Mouse (Mus musculus): ENCODE results near the gene Zdhhc4. TPM values are rescaled to one million over a fixed set of nuclear protein-coding genes. Genes with fewer than 3 reads are reported as not detected.

Gene Zdhhc4
- polyA plus RNA-seq, 1 experiment: 98.1 TPM

GRCm38 (mm10) chr5:143293404-143293803 lies 35.7 kb downstream of the Zdhhc4 start, which contains the start of gene Zfp853:
Zfp853 (minus strand) TSS chr5:143293623.
- WGBS: 3% methylated on average over 38 of the region's 38 CpGs
- no peak for TF ChIP-seq POLR2A (IDR thresholded peaks at IDR 0.05; ENCODE audit: borderline replicate concordance, extremely low read depth, low read depth, low read length)
- TF ChIP-seq CTCF (IDR thresholded peaks at IDR 0.05; ENCODE audit: insufficient read depth, low read length): no peak
- Histone ChIP-seq H3K4me3 (replicated peaks; ENCODE audit: extremely low read depth, low read depth, low read length) (peak within 1 kb of the TSS; percentile 35), H3K4me1 (ENCODE audit: control insufficient read depth, insufficient read depth, low read length) (no peaks in the 10 kb centered on the region)
- no peak for DNase-seq

GRCm38 (mm10) chr5:143292879-143293278 lies 36.2 kb downstream of the Zdhhc4 start:
- no peak overlapping the region for H3K4me3 ChIP-seq (replicated peaks; ENCODE audit: extremely low read depth, low read depth, low read length)
- WGBS: 3% methylated on average over 19 of the region's 19 CpGs

GRCm38 (mm10) chr5:143289299-143289698 lies 39.8 kb downstream of the Zdhhc4 start:
- TF ChIP-seq CTCF (IDR thresholded peaks at IDR 0.05; ENCODE audit: insufficient read depth, low read length): no peak
- no peak for TF ChIP-seq POLR2A (IDR thresholded peaks at IDR 0.05; ENCODE audit: borderline replicate concordance, extremely low read depth, low read depth, low read length)
- no peaks in the 10 kb centered on the region; the same call in 1 of the 2 replicates for H3K4me1 ChIP-seq (ENCODE audit: control insufficient read depth, insufficient read depth, low read length)
- no peak overlapping the region for H3K4me3 ChIP-seq (replicated peaks; ENCODE audit: extremely low read depth, low read depth, low read length)
- no peak for DNase-seq
- WGBS: 71% methylated on average over 9 of the region's 9 CpGs

More at GRCm38 (mm10) chr5:143292879-143293278, 36.2 kb downstream of the Zdhhc4 start:
- TF ChIP-seq POLR2A (IDR thresholded peaks at IDR 0.05; ENCODE audit: borderline replicate concordance, extremely low read depth, low read depth, low read length) (no peak), CTCF (IDR thresholded peaks at IDR 0.05; ENCODE audit: insufficient read depth, low read length) (no peak)
- no peaks in the 10 kb centered on the region; the same call in 1 of the 2 replicates for H3K4me1 ChIP-seq (ENCODE audit: control insufficient read depth, insufficient read depth, low read length)
- no peak for DNase-seq

- no peaks in the 10 kb centered on the region; the same call in 1 of the 2 replicates for H3K4me1 ChIP-seq (ENCODE audit: control insufficient read depth, insufficient read depth, low read length)
- no peak for DNase-seq
- no peak overlapping the region for H3K4me3 ChIP-seq (replicated peaks; ENCODE audit: extremely low read depth, low read depth, low read length)
- 20% methylated on average over 9 of the region's 9 CpGs for WGBS
- no peak for TF ChIP-seq CTCF (IDR thresholded peaks at IDR 0.05; ENCODE audit: insufficient read depth, low read length)
- TF ChIP-seq POLR2A (IDR thresholded peaks at IDR 0.05; ENCODE audit: borderline replicate concordance, extremely low read depth, low read depth, low read length): no peak
Measured at GRCm38 (mm10) chr5:143288378-143288911, 40.6 kb downstream of the Zdhhc4 start.

- Histone ChIP-seq H3K4me3 (replicated peaks; ENCODE audit: extremely low read depth, low read depth, low read length) (no peak overlapping the region), H3K4me1 (ENCODE audit: control insufficient read depth, insufficient read depth, low read length) (no peaks in the 10 kb centered on the region; the same call in 1 of the 2 replicates)
- WGBS: 7% methylated on average over 48 of the region's 48 CpGs
- no peak for DNase-seq
- no peak for TF ChIP-seq CTCF (IDR thresholded peaks at IDR 0.05; ENCODE audit: insufficient read depth, low read length)
- no peak for TF ChIP-seq POLR2A (IDR thresholded peaks at IDR 0.05; ENCODE audit: borderline replicate concordance, extremely low read depth, low read depth, low read length)
Measured at GRCm38 (mm10) chr5:143287774-143288328, 41.2 kb downstream of the Zdhhc4 start.

GRCm38 (mm10) chr5:143284762-143285161 lies 44.3 kb downstream of the Zdhhc4 start:
- H3K4me1 ChIP-seq (ENCODE audit: control insufficient read depth, insufficient read depth, low read length): no peaks in the 10 kb centered on the region; the same call in 1 of the 2 replicates
- DNase-seq: no peak
- TF ChIP-seq CTCF (IDR thresholded peaks at IDR 0.05; ENCODE audit: insufficient read depth, low read length): peak; percentile 13; the same call in 1 of the 2 replicates
- TF ChIP-seq POLR2A (IDR thresholded peaks at IDR 0.05; ENCODE audit: borderline replicate concordance, extremely low read depth, low read depth, low read length): no peak
- 46% methylated on average over 6 of the region's 6 CpGs for WGBS
- no peak overlapping the region for H3K4me3 ChIP-seq (replicated peaks; ENCODE audit: extremely low read depth, low read depth, low read length)

GRCm38 (mm10) chr5:143279247-143279646 lies 49.8 kb downstream of the Zdhhc4 start:
- Histone ChIP-seq H3K4me3 (replicated peaks; ENCODE audit: extremely low read depth, low read depth, low read length) (no peak overlapping the region), H3K4me1 (ENCODE audit: control insufficient read depth, insufficient read depth, low read length) (no peaks in the 10 kb centered on the region)
- 35% methylated on average over 10 of the region's 10 CpGs for WGBS
- TF ChIP-seq POLR2A (IDR thresholded peaks at IDR 0.05; ENCODE audit: borderline replicate concordance, extremely low read depth, low read depth, low read length) (no peak), CTCF (IDR thresholded peaks at IDR 0.05; ENCODE audit: insufficient read depth, low read length) (no peak)
- no peak for DNase-seq

GRCm38 (mm10) chr5:143275761-143276160 lies 53.3 kb downstream of the Zdhhc4 start:
- H3K4me1 ChIP-seq (ENCODE audit: control insufficient read depth, insufficient read depth, low read length): no peaks in the 10 kb centered on the region
- TF ChIP-seq CTCF (IDR thresholded peaks at IDR 0.05; ENCODE audit: insufficient read depth, low read length): no peak
- no peak for TF ChIP-seq POLR2A (IDR thresholded peaks at IDR 0.05; ENCODE audit: borderline replicate concordance, extremely low read depth, low read depth, low read length)
- H3K4me3 ChIP-seq (replicated peaks; ENCODE audit: extremely low read depth, low read depth, low read length): no peak overlapping the region
- no peak for DNase-seq
- WGBS: 35% methylated on average over 5 of the region's 5 CpGs

- no peak overlapping the region for H3K4me3 ChIP-seq (replicated peaks; ENCODE audit: extremely low read depth, low read depth, low read length)
- DNase-seq: no peak
- TF ChIP-seq POLR2A (IDR thresholded peaks at IDR 0.05; ENCODE audit: borderline replicate concordance, extremely low read depth, low read depth, low read length): no peak
- H3K4me1 ChIP-seq (ENCODE audit: control insufficient read depth, insufficient read depth, low read length): peaks cover 6% of the 10 kb centered on the region
- 78% methylated on average over 16 of the region's 16 CpGs for WGBS
Measured at GRCm38 (mm10) chr5:143272540-143273330, 56.3 kb downstream of the Zdhhc4 start.

Measured in lung, adult 2 months (tissue).